Mouse (Mus musculus) MEL (cell line): Measurements from ENCODE around the gene Tubgcp3. TPM values are rescaled to one million over a fixed set of nuclear protein-coding genes. Genes with fewer than 3 reads are reported as not detected.

ENCODE experiments used
- DNase-seq: peaks from one replicate; pipeline ENCODE4 v3.0.0; 2011; ENCODE audit warnings: low read depth, low spot score
- H3K27ac ChIP-seq: 2 replicates; pipeline ENCODE4 v1.5.1; 2012; ENCODE audit warnings: low read depth, mild to moderate bottlenecking, control low read depth, low read length, moderate library complexity; ENCODE audit not compliant: control insufficient read depth
- H3K27me3 ChIP-seq, 2 experiments: fragments of 150-350 bp in 1 of 2; sonication (generic) in 1 of 2; 2 replicates each; pipeline ENCODE4 v1.6.1; 2012; ENCODE audit warnings: low read length in 2 of 2, mild to moderate bottlenecking in 2 of 2, improper control_type of control experiment in 1 of 2, moderate library complexity in 1 of 2; ENCODE audit not compliant: insufficient read depth in 2 of 2, control insufficient read depth in 1 of 2
- H3K36me3 ChIP-seq, 2 experiments: 2 replicates each; pipeline ENCODE4 v1.6.1; 2012 to 2014; ENCODE audit warnings: low read length in 2 of 2, improper control_type of control experiment in 1 of 2, inconsistent platforms in 1 of 2, mild to moderate bottlenecking in 1 of 2; ENCODE audit not compliant: insufficient read depth in 2 of 2, control insufficient read depth in 1 of 2
- H3K4me1 ChIP-seq, 2 experiments: fragments of 150-350 bp in 1 of 2; sonication (generic) in 1 of 2; 2 replicates each; pipeline ENCODE4 v1.6.1; 2012; ENCODE audit warnings: low read length in 2 of 2, improper control_type of control experiment in 1 of 2, mild to moderate bottlenecking in 1 of 2; ENCODE audit not compliant: insufficient read depth in 2 of 2, control insufficient read depth in 1 of 2
- H3K4me3 ChIP-seq, 2 experiments: fragments of 150-350 bp in 1 of 2; sonication (generic) in 1 of 2; 2 replicates each; pipeline ENCODE4 v1.5.1; 2012; ENCODE audit warnings: low read depth in 2 of 2, low read length in 2 of 2, mild to moderate bottlenecking in 2 of 2, moderate library complexity in 2 of 2, control low read depth in 1 of 2, improper control_type of control experiment in 1 of 2; ENCODE audit not compliant: control insufficient read depth in 1 of 2, insufficient read depth in 1 of 2
- H3K79me2 ChIP-seq: 2 replicates; pipeline ENCODE4 v1.6.1; 2012; ENCODE audit warnings: mild to moderate bottlenecking, low read length, moderate library complexity; ENCODE audit not compliant: control insufficient read depth, poor library complexity, insufficient read depth
- H3K9ac ChIP-seq: 2 replicates; pipeline ENCODE4 v1.6.1; 2012; ENCODE audit warnings: low read depth, mild to moderate bottlenecking, control low read depth, low read length, moderate library complexity; ENCODE audit not compliant: control insufficient read depth, poor library complexity, severe bottlenecking
- H3K9me3 ChIP-seq: fragments of 150-350 bp; sonication (generic); replicated peaks from 2 replicates; pipeline ENCODE4 v1.6.1; 2012; ENCODE audit warnings: mild to moderate bottlenecking, low read length, improper control_type of control experiment, moderate library complexity; ENCODE audit not compliant: insufficient read depth
- CHD2 ChIP-seq: IDR thresholded peaks from 2 replicates; pipeline ENCODE4 v1.6.1; 2011; ENCODE audit warnings: low read length, improper control_type of control experiment
- CTCF ChIP-seq, 3 experiments: IDR thresholded peaks in 2 of 3; conservative IDR thresholded peaks in 1 of 3; 2 replicates each; pipeline ENCODE4 v1.5.1; 2011 to 2012; ENCODE audit warnings: low read length in 3 of 3, low read depth in 2 of 3, mild to moderate bottlenecking in 2 of 3, improper control_type of control experiment in 1 of 3, inconsistent platforms in 1 of 3, mixed read lengths in 1 of 3, moderate library complexity in 1 of 3; ENCODE audit not compliant: control insufficient read depth in 1 of 3, insufficient read depth in 1 of 3, poor library complexity in 1 of 3, severe bottlenecking in 1 of 3
- ELF1 ChIP-seq: IDR thresholded peaks from 2 replicates; pipeline ENCODE4 v1.6.1; 2014; ENCODE audit warnings: low read depth, mild to moderate bottlenecking, inconsistent platforms, low read length, improper control_type of control experiment, moderate library complexity
- EP300 ChIP-seq, 2 experiments: IDR thresholded peaks; 2 replicates each; pipeline ENCODE4 v1.6.1; 2011; ENCODE audit warnings: improper control_type of control experiment in 2 of 2, low read length in 2 of 2, low read depth in 1 of 2, mild to moderate bottlenecking in 1 of 2
- ETS1 ChIP-seq: IDR thresholded peaks from 2 replicates; pipeline ENCODE4 v1.6.1; 2012; ENCODE audit warnings: low read depth, mild to moderate bottlenecking, inconsistent platforms, low read length, improper control_type of control experiment, moderate library complexity
- GABPA ChIP-seq: IDR thresholded peaks from 2 replicates; pipeline ENCODE4 v1.6.1; 2012; ENCODE audit warnings: low read depth, mild to moderate bottlenecking, inconsistent platforms, low read length, improper control_type of control experiment, moderate library complexity
- GATA1 ChIP-seq: IDR thresholded peaks from 2 replicates; pipeline ENCODE4 v1.6.1; 2011; ENCODE audit warnings: low read depth, low read length, improper control_type of control experiment
- HCFC1 ChIP-seq: IDR thresholded peaks from 2 replicates; pipeline ENCODE4 v1.6.1; 2012; ENCODE audit warnings: low read depth, mild to moderate bottlenecking, inconsistent platforms, low read length, improper control_type of control experiment, moderate library complexity
- JUND ChIP-seq: IDR thresholded peaks from 2 replicates; pipeline ENCODE4 v1.6.1; 2011; ENCODE audit warnings: low read depth, mild to moderate bottlenecking, improper control_type of control experiment, low read length
- MAX ChIP-seq: IDR thresholded peaks from 2 replicates; pipeline ENCODE4 v1.6.1; 2011; ENCODE audit warnings: low read length, improper control_type of control experiment
- MAZ ChIP-seq: IDR thresholded peaks from 2 replicates; pipeline ENCODE4 v1.6.1; 2012; ENCODE audit warnings: low read depth, mild to moderate bottlenecking, inconsistent platforms, low read length, improper control_type of control experiment
- MYB ChIP-seq: IDR thresholded peaks from 2 replicates; pipeline ENCODE4 v1.6.1; 2011; ENCODE audit warnings: mild to moderate bottlenecking, low read depth, low read length, improper control_type of control experiment
- MYC ChIP-seq: IDR thresholded peaks from 2 replicates; pipeline ENCODE4 v1.6.1; 2011; ENCODE audit warnings: low read depth, mild to moderate bottlenecking, low read length, improper control_type of control experiment, moderate library complexity
- NELFE ChIP-seq: IDR thresholded peaks from 2 replicates; pipeline ENCODE4 v1.6.1; 2011; ENCODE audit warnings: low read depth, low read length, improper control_type of control experiment
- POLR2A ChIP-seq, 2 experiments: IDR thresholded peaks; 2 replicates each; pipeline ENCODE4 v1.6.1; 2011 to 2012; ENCODE audit warnings: low read length in 2 of 2, mild to moderate bottlenecking in 2 of 2, control low read depth in 1 of 2, improper control_type of control experiment in 1 of 2, low read depth in 1 of 2, moderate library complexity in 1 of 2; ENCODE audit not compliant: control insufficient read depth in 1 of 2, insufficient read depth in 1 of 2, poor library complexity in 1 of 2
- RAD21 ChIP-seq: IDR thresholded peaks from 2 replicates; pipeline ENCODE4 v1.6.1; 2011; ENCODE audit warnings: mild to moderate bottlenecking, low read depth, low read length, improper control_type of control experiment
- RCOR1 ChIP-seq: IDR thresholded peaks from 2 replicates; pipeline ENCODE4 v1.6.1; 2012; ENCODE audit warnings: low read depth, mild to moderate bottlenecking, inconsistent platforms, low read length, improper control_type of control experiment
- SMC3 ChIP-seq: IDR thresholded peaks from 2 replicates; pipeline ENCODE4 v1.6.1; 2011; ENCODE audit warnings: low read depth, low read length, improper control_type of control experiment
- TAL1 ChIP-seq: IDR thresholded peaks from 2 replicates; pipeline ENCODE4 v1.6.1; 2012; ENCODE audit warnings: mild to moderate bottlenecking, inconsistent platforms, low read length, moderate library complexity, mixed read lengths
- UBTF ChIP-seq: IDR thresholded peaks from 2 replicates; pipeline ENCODE4 v1.6.1; 2012; ENCODE audit warnings: low read depth, mild to moderate bottlenecking, inconsistent platforms, low read length, improper control_type of control experiment, moderate library complexity, borderline replicate concordance; ENCODE audit not compliant: insufficient read depth
- USF1 ChIP-seq: IDR thresholded peaks from 2 replicates; pipeline ENCODE4 v1.6.1; 2014; ENCODE audit warnings: low read depth, mild to moderate bottlenecking, inconsistent platforms, low read length, improper control_type of control experiment, moderate library complexity
- USF2 ChIP-seq, 2 experiments: IDR thresholded peaks; 2 replicates each; pipeline ENCODE4 v1.6.1; 2011 to 2012; ENCODE audit warnings: improper control_type of control experiment in 2 of 2, low read length in 2 of 2, borderline replicate concordance in 1 of 2, inconsistent platforms in 1 of 2, low read depth in 1 of 2, mild to moderate bottlenecking in 1 of 2; ENCODE audit not compliant: insufficient read depth in 1 of 2
- ZC3H11A ChIP-seq: IDR thresholded peaks from 2 replicates; pipeline ENCODE4 v1.6.1; 2012; ENCODE audit warnings: low read depth, mild to moderate bottlenecking, inconsistent platforms, low read length, improper control_type of control experiment
- polyA plus RNA-seq, 2 experiments: library from polyadenylated mRNA; stranded (reverse) in 1 of 2; unstranded in 1 of 2; fragments of >175 nt in 1 of 2; fragments of >200 nt in 1 of 2; gene quantifications; 2 replicates each; pipeline versions ENCODE4 v1.2.1 to v1.2.4; 2012; ENCODE audit warnings: low replicate concordance in 2 of 2, low read depth in 1 of 2; ENCODE audit not compliant: insufficient read length in 2 of 2, insufficient read depth in 1 of 2, missing spikeins in 1 of 2
- total RNA-seq: library from RNA; depleted of rRNA; stranded (reverse); fragments of 300-350 nt; gene quantifications from 2 replicates; pipeline ENCODE4 v1.2.3, GENCODE M21; 2012

Gene Tubgcp3
- total and polyA plus RNA-seq, 3 experiments: 43.6 to 87.7 (median 60.2) TPM

DNA sequence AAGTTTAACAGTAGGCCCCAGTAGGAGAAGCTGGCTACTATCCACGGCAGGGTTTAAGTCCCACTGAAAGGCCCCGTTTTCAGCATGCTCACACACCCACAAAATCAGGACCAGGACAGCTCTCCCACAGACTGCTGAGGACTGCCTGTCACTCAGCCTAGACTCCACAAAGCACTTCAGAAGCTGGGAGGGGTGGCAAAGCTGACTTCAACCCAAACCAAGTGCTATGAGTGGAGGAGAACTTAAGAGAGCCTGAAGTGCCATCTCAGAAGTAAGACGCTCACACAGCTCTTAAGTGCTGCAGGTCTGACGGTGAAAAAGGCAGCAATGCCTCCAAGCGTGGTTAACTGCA is 9.0 kb downstream of the Tubgcp3 start:
- Histone ChIP-seq H3K9me3 (no peaks in the 10 kb centered on the region), H3K36me3 (peaks cover 0 to 2% of the 10 kb centered on the region in 2 experiments; a peak in 2 of 4 replicates), H3K27ac (no peak overlapping the region), H3K9ac (no peak overlapping the region), H3K27me3 (no peaks in the 10 kb centered on the region), H3K4me1 (no peaks in the 10 kb centered on the region), H3K79me2 (peaks cover 41% of the 10 kb centered on the region), H3K4me3 (no peak overlapping the region)
- TF ChIP-seq TAL1 (no peak), ZC3H11A (no peak)
- no peak for DNase-seq

- H3K9me3 ChIP-seq: no peaks in the 10 kb centered on the region
- peaks cover 37% of the 10 kb centered on the region for H3K79me2 ChIP-seq
- no peak overlapping the region for H3K4me3 ChIP-seq
- H3K27me3 ChIP-seq: no peaks in the 10 kb centered on the region
- TF ChIP-seq JUND: no peak
- no peak for TF ChIP-seq GABPA
- TF ChIP-seq ZC3H11A: no peak
- no peak for TF ChIP-seq ELF1
- H3K27ac ChIP-seq: no peak overlapping the region
- H3K9ac ChIP-seq: no peak overlapping the region
- DNase-seq: no peak
- H3K36me3 ChIP-seq: peaks cover 0 to 2% of the 10 kb centered on the region in 2 experiments; a peak in 2 of 4 replicates
- H3K4me1 ChIP-seq: no peaks in the 10 kb centered on the region
These were observed 9.5 kb downstream of the Tubgcp3 start for GRCm38 (mm10) chr8:12662375-12663104.

DNA sequence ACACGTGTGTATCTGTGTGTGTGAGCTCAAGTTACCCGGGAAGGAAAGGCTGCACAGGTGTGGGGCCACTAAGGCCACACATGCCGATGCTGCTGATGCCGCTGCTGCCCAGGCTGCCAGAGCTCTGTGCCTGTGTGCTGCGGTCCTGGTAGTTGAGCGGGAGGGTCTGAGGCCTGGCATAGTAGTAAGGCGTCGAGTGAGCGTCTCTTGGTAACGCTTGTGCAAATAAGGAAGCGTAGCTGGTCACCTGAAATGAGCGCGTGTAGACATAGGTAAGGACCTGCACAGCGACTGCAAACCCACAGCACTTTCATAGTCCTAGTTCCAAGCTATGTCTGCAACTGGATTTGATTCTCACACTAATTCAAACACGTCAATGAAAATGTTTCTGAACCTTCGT is 14.6 kb downstream of the Tubgcp3 start:
- H3K4me3 ChIP-seq: no peak overlapping the region
- no peak overlapping the region for H3K27ac ChIP-seq
- TF ChIP-seq USF2 (IDR thresholded peaks at IDR 0.05; ENCODE audit: borderline replicate concordance in 1 of 2, insufficient read depth in 1 of 2, low read depth in 1 of 2, low read length in 2 of 2) (no peak), GATA1 (no peak), RCOR1 (no peak), MAZ (no peak), ELF1 (no peak), EP300 (IDR thresholded peaks at IDR 0.05; ENCODE audit: low read depth in 1 of 2, low read length in 2 of 2) (no peak), SMC3 (no peak), MYC (no peak), CTCF (IDR thresholded peaks at IDR 0.05 in 2 of 3, conservative IDR thresholded peaks at IDR 0.05 in 1 of 3; ENCODE audit: control insufficient read depth in 1 of 3, insufficient read depth in 1 of 3, low read depth in 2 of 3, low read length in 3 of 3, poor library complexity in 1 of 3, severe bottlenecking in 1 of 3) (no peak), NELFE (no peak), ETS1 (no peak), USF1 (no peak), POLR2A (IDR thresholded peaks at IDR 0.05; ENCODE audit: control insufficient read depth in 1 of 2, insufficient read depth in 1 of 2, low read depth in 1 of 2, low read length in 2 of 2, poor library complexity in 1 of 2) (no peak), MAX (no peak), HCFC1 (no peak), UBTF (no peak), RAD21 (no peak), CHD2 (no peak), MYB (no peak)
- H3K36me3 ChIP-seq: peaks cover 0 to 5% of the 10 kb centered on the region in 2 experiments; a peak in 2 of 4 replicates
- no peak for DNase-seq
- no peaks in the 10 kb centered on the region for H3K4me1 ChIP-seq
- no peaks in the 10 kb centered on the region for H3K9me3 ChIP-seq
- no peaks in the 10 kb centered on the region for H3K79me2 ChIP-seq
- no peaks in the 10 kb centered on the region for H3K27me3 ChIP-seq
- no peak overlapping the region for H3K9ac ChIP-seq
